8 mouse cellular contexts compared by ENCODE assay signal in genomic region chr19:32319531-32320365, GRCm38 (mm10).
A peak's percentile ranks its signal among the peaks of the same experiment; 100 is the strongest.
DNase-seq lines count a peak whose midpoint lies in the region; ATAC-seq and TF ChIP-seq lines count a peak whose summit lies in the region.

No protein-coding gene starts in this region.

- peak; percentile 70 to 92 for DNase-seq in adrenal gland, adult (ENCODE audit: inconsistent age in 2 of 2, low spot score in 1 of 2)
- no peak for DNase-seq in adrenal gland, postnatal 25 days
- peak; percentile 96 for DNase-seq in 416B (ENCODE audit: low read depth)
- no peak for DNase-seq in forebrain, postnatal 0 days
- peak; percentile 92 for DNase-seq in lung, postnatal 0 days (ENCODE audit: low spot score)
- DNase-seq in layer of hippocampus, adult 9-11 months: no peak
- no peak for DNase-seq in testis, postnatal 10 days (ENCODE audit: low spot score)
- DNase-seq in left cerebral cortex, postnatal 4 days: no peak

- H3K9me3 ChIP-seq in forebrain, postnatal 0 days (ENCODE audit: low read length): no peaks in the 10 kb centered on the region
- H3K9me3 ChIP-seq in lung, postnatal 0 days (ENCODE audit: low read length): no peaks in the 10 kb centered on the region

- no peak overlapping the region for H3K9ac ChIP-seq in forebrain, postnatal 0 days
- no peak overlapping the region for H3K9ac ChIP-seq in lung, postnatal 0 days (replicated peaks; ENCODE audit: low read depth)

- no peak for TF ChIP-seq CTCF in forebrain, postnatal 0 days (IDR thresholded peaks at IDR 0.05; ENCODE audit: low read depth)
- TF ChIP-seq CTCF in lung, postnatal 0 days (IDR thresholded peaks at IDR 0.05): no peak

- ATAC-seq in forebrain, postnatal 0 days: 0 out of 2 replicates have a peak, but pooled peaks have one; percentile 14
- peak; percentile 70 for ATAC-seq in lung, postnatal 0 days

- no peaks in the 10 kb centered on the region for H3K36me3 ChIP-seq in forebrain, postnatal 0 days (ENCODE audit: insufficient read depth)
- H3K36me3 ChIP-seq in lung, postnatal 0 days (ENCODE audit: insufficient read depth, low read length): no peaks in the 10 kb centered on the region

- WGBS in forebrain, postnatal 0 days: 52% methylated on average over 12 of the region's 12 CpGs
- 39% methylated on average over 12 of the region's 12 CpGs for WGBS in lung, postnatal 0 days

- 0 out of 2 replicates have a peak, but pooled peaks cover 4% of the 10 kb centered on the region for H3K4me1 ChIP-seq in forebrain, postnatal 0 days (ENCODE audit: insufficient read depth)
- H3K4me1 ChIP-seq in lung, postnatal 0 days (ENCODE audit: insufficient read depth, low read depth, low read length): no peaks in the 10 kb centered on the region; the same call in 1 of the 2 replicates

- no peak overlapping the region for H3K4me2 ChIP-seq in forebrain, postnatal 0 days (ENCODE audit: low read depth)
- H3K4me2 ChIP-seq in lung, postnatal 0 days (replicated peaks; ENCODE audit: low read depth, low read length): no peak overlapping the region

- peak; percentile 83 for TF ChIP-seq EP300 in lung, postnatal 0 days (IDR thresholded peaks at IDR 0.05)

- H3K4me3 ChIP-seq in forebrain, postnatal 0 days (ENCODE audit: low read depth, low read length): no peak overlapping the region
- no peak overlapping the region for H3K4me3 ChIP-seq in lung, postnatal 0 days (ENCODE audit: low read depth, low read length)

- H3K27ac ChIP-seq in forebrain, postnatal 0 days (ENCODE audit: low read depth, low read length): no peak overlapping the region
- peak overlapping the region; percentile 34 for H3K27ac ChIP-seq in lung, postnatal 0 days (ENCODE audit: low read length)

- intact Hi-C loops in left cerebral cortex, postnatal 4 days (cut with DNase I): no loop called here

- H3K27me3 ChIP-seq in forebrain, postnatal 0 days (ENCODE audit: insufficient read depth, low read length): no peaks in the 10 kb centered on the region
- H3K27me3 ChIP-seq in lung, postnatal 0 days (replicated peaks; ENCODE audit: insufficient read depth, low read length): no peaks in the 10 kb centered on the region

Comparison
In these comparisons a context has a peak if more than half of its experiments do, and no peak if none do; other contexts are left out.
1. DNase-seq: peak in adrenal gland, adult (2 of 2), 416B (single experiment) and lung, postnatal 0 days (single experiment); none in adrenal gland, postnatal 25 days (single experiment), forebrain, postnatal 0 days (single experiment), layer of hippocampus, adult 9-11 months (single experiment), testis, postnatal 10 days (single experiment) and left cerebral cortex, postnatal 4 days (single experiment).